Mouse (Mus musculus) myocyte (in vitro differentiated cells): ENCODE measurements around the gene 4833427G06Rik. TPM values are rescaled to one million over a fixed set of nuclear protein-coding genes. Genes with fewer than 3 reads are reported as not detected.
A peak's percentile ranks its signal among the peaks of the same experiment; 100 is the strongest.

Source experiments
- H3K27me3 ChIP-seq: one replicate; pipeline ENCODE4 v1.6.1; 2011; ENCODE audit not compliant: control insufficient read depth, insufficient read depth, insufficient read length
- H3K36me3 ChIP-seq: one replicate; pipeline ENCODE4 v1.6.1; 2011; ENCODE audit not compliant: control insufficient read depth, insufficient read depth
- H3K4me2 ChIP-seq: one replicate; pipeline ENCODE4 v1.6.1; 2011; ENCODE audit warnings: low read depth, control low read depth
- H3K4me3 ChIP-seq: one replicate; pipeline ENCODE4 v1.5.1; 2011; ENCODE audit warnings: mild to moderate bottlenecking, control low read depth, moderate library complexity
- H3K79me2 ChIP-seq: one replicate; pipeline ENCODE4 v1.6.1; 2011; ENCODE audit not compliant: control insufficient read depth, insufficient read depth
- H3ac ChIP-seq: one replicate; pipeline ENCODE4 v1.6.1; 2011; ENCODE audit not compliant: control insufficient read depth, insufficient read length
- CEBPB ChIP-seq: IDR thresholded peaks from 2 replicates; pipeline ENCODE4 v1.6.1; 2011; ENCODE audit warnings: mild to moderate bottlenecking, moderate library complexity; ENCODE audit not compliant: poor library complexity, insufficient read depth, severe bottlenecking
- E2F4 ChIP-seq: IDR thresholded peaks from one replicate; pipeline ENCODE4 v1.6.1; 2011; ENCODE audit warnings: mild to moderate bottlenecking, control low read depth, moderate library complexity; ENCODE audit not compliant: insufficient read depth
- MAX ChIP-seq: IDR thresholded peaks from one replicate; pipeline ENCODE4 v1.6.1; 2011; ENCODE audit warnings: low read depth, mild to moderate bottlenecking, control low read depth
- MYOD1 ChIP-seq, 3 experiments: IDR thresholded peaks; one replicate each; pipeline ENCODE4 v1.6.1; 2011; ENCODE audit warnings: control low read depth in 2 of 3, low read depth in 2 of 3, mild to moderate bottlenecking in 2 of 3, moderate library complexity in 1 of 3; ENCODE audit not compliant: insufficient read length in 2 of 3, control insufficient read depth in 1 of 3
- MYOG ChIP-seq, 3 experiments: IDR thresholded peaks; one replicate each; pipeline ENCODE4 v1.6.1; 2011; ENCODE audit warnings: control low read depth in 2 of 3, low read depth in 2 of 3, mild to moderate bottlenecking in 2 of 3; ENCODE audit not compliant: insufficient read length in 2 of 3, control insufficient read depth in 1 of 3, insufficient read depth in 1 of 3
- POLR2A ChIP-seq: IDR thresholded peaks from one replicate; pipeline ENCODE4 v1.6.1; 2011; ENCODE audit warnings: low read depth, mild to moderate bottlenecking, control low read depth, moderate library complexity; ENCODE audit not compliant: insufficient read length
- POLR2AphosphoS2 ChIP-seq: IDR thresholded peaks from one replicate; pipeline ENCODE4 v1.6.1; 2011; ENCODE audit warnings: low read depth, control low read depth; ENCODE audit not compliant: insufficient read length
- REST ChIP-seq: IDR thresholded peaks from one replicate; pipeline ENCODE4 v1.6.1; 2011; ENCODE audit warnings: mild to moderate bottlenecking, control low read depth, moderate library complexity; ENCODE audit not compliant: insufficient read depth, insufficient read length
- SRF ChIP-seq: IDR thresholded peaks from one replicate; pipeline ENCODE4 v1.6.1; 2011; ENCODE audit warnings: low read depth; ENCODE audit not compliant: control insufficient read depth, insufficient read length
- TCF12 ChIP-seq: IDR thresholded peaks from one replicate; pipeline ENCODE4 v1.6.1; 2011; ENCODE audit warnings: mild to moderate bottlenecking, control low read depth; ENCODE audit not compliant: poor library complexity, insufficient read depth, severe bottlenecking
- TCF3 ChIP-seq: IDR thresholded peaks from one replicate; pipeline ENCODE4 v1.6.1; 2011; ENCODE audit warnings: low read depth, control low read depth; ENCODE audit not compliant: insufficient read length
- USF1 ChIP-seq: IDR thresholded peaks from one replicate; pipeline ENCODE4 v1.6.1; 2011; ENCODE audit warnings: low read depth, mild to moderate bottlenecking, control low read depth, moderate library complexity
- polyA plus RNA-seq: library from polyadenylated mRNA; unstranded; fragments of >200 nt; fragmentation: generic; extraction: Trizol; gene quantifications from one replicate; pipeline ENCODE4 v1.2.1, GENCODE M21; 2012; ENCODE audit warnings: missing spikeins

4833427G06Rik gene
- polyA plus RNA-seq, 1 experiment: 2.4 TPM

- H3K27me3 ChIP-seq: no peaks in the 10 kb centered on the region
- peak overlapping the region; percentile 47 for H3K4me2 ChIP-seq
- H3ac ChIP-seq: no peak overlapping the region
- peaks cover 9% of the 10 kb centered on the region for H3K36me3 ChIP-seq
- H3K79me2 ChIP-seq: no peaks in the 10 kb centered on the region
- H3K4me3 ChIP-seq: no peak overlapping the region
- TF ChIP-seq MYOD1 (IDR thresholded peaks at IDR 0.05; ENCODE audit: control insufficient read depth in 1 of 3, insufficient read length in 2 of 3, low read depth in 2 of 3): no peak
- no peak for TF ChIP-seq REST
- TF ChIP-seq E2F4: no peak
- no peak for TF ChIP-seq POLR2AphosphoS2
- TF ChIP-seq CEBPB: no peak
- no peak for TF ChIP-seq POLR2A
- no peak for TF ChIP-seq USF1
- TF ChIP-seq TCF12: no peak
- no peak for TF ChIP-seq MYOG (IDR thresholded peaks at IDR 0.05; ENCODE audit: control insufficient read depth in 1 of 3, insufficient read depth in 1 of 3, insufficient read length in 2 of 3, low read depth in 2 of 3)
- no peak for TF ChIP-seq TCF3
- no peak for TF ChIP-seq SRF
- no peak for TF ChIP-seq MAX
Observed at GRCm38 (mm10) chr9:51056360-51057324, 45.2 kb downstream of the 4833427G06Rik start.

- peaks cover 5% of the 10 kb centered on the region for H3K36me3 ChIP-seq
- TF ChIP-seq MYOD1 (IDR thresholded peaks at IDR 0.05; ENCODE audit: control insufficient read depth in 1 of 3, insufficient read length in 2 of 3, low read depth in 2 of 3) (no peak), MAX (no peak), REST (no peak), USF1 (no peak), POLR2A (no peak), TCF3 (no peak), E2F4 (no peak), SRF (no peak), MYOG (IDR thresholded peaks at IDR 0.05; ENCODE audit: control insufficient read depth in 1 of 3, insufficient read depth in 1 of 3, insufficient read length in 2 of 3, low read depth in 2 of 3) (no peak), TCF12 (no peak), CEBPB (no peak), POLR2AphosphoS2 (no peak)
- H3K79me2 ChIP-seq: no peaks in the 10 kb centered on the region
- H3K27me3 ChIP-seq: no peaks in the 10 kb centered on the region
- H3K4me3 ChIP-seq: no peak overlapping the region
- no peak overlapping the region for H3K4me2 ChIP-seq
- no peak overlapping the region for H3ac ChIP-seq
Observed at GRCm38 (mm10) chr9:51052180-51052579, 49.7 kb downstream of the 4833427G06Rik start.

- no peak overlapping the region for H3K4me3 ChIP-seq
- TF ChIP-seq TCF12: no peak
- TF ChIP-seq MYOD1 (IDR thresholded peaks at IDR 0.05; ENCODE audit: control insufficient read depth in 1 of 3, insufficient read length in 2 of 3, low read depth in 2 of 3): no peak
- TF ChIP-seq CEBPB: no peak
- TF ChIP-seq SRF: no peak
- no peak for TF ChIP-seq POLR2A
- no peak for TF ChIP-seq REST
- no peak for TF ChIP-seq TCF3
- TF ChIP-seq MYOG (IDR thresholded peaks at IDR 0.05; ENCODE audit: control insufficient read depth in 1 of 3, insufficient read depth in 1 of 3, insufficient read length in 2 of 3, low read depth in 2 of 3): no peak
- no peak for TF ChIP-seq POLR2AphosphoS2
- TF ChIP-seq E2F4: no peak
- no peak for TF ChIP-seq USF1
- TF ChIP-seq MAX: no peak
- H3K4me2 ChIP-seq: peak overlapping the region; percentile 49
- no peaks in the 10 kb centered on the region for H3K79me2 ChIP-seq
- no peak overlapping the region for H3ac ChIP-seq
- H3K36me3 ChIP-seq: no peaks in the 10 kb centered on the region
- H3K27me3 ChIP-seq: no peaks in the 10 kb centered on the region
Observed at GRCm38 (mm10) chr9:51042136-51042535, 59.7 kb downstream of the 4833427G06Rik start.

- no peaks in the 10 kb centered on the region for H3K36me3 ChIP-seq
- no peak overlapping the region for H3K4me3 ChIP-seq
- H3K79me2 ChIP-seq: no peaks in the 10 kb centered on the region
- no peak overlapping the region for H3K4me2 ChIP-seq
- H3K27me3 ChIP-seq: no peaks in the 10 kb centered on the region
- TF ChIP-seq MYOD1 (IDR thresholded peaks at IDR 0.05; ENCODE audit: control insufficient read depth in 1 of 3, insufficient read length in 2 of 3, low read depth in 2 of 3) (no peak), MYOG (IDR thresholded peaks at IDR 0.05; ENCODE audit: control insufficient read depth in 1 of 3, insufficient read depth in 1 of 3, insufficient read length in 2 of 3, low read depth in 2 of 3) (no peak)
- no peak overlapping the region for H3ac ChIP-seq
Observed at GRCm38 (mm10) chr9:51041491-51041980, 60.3 kb downstream of the 4833427G06Rik start.
